Mouse (Mus musculus) embryonic facial prominence, embryonic 12.5 days (tissue): ENCODE data around the gene Jkamp. TPM values are rescaled to one million over a fixed set of nuclear protein-coding genes. Genes with fewer than 3 reads are reported as not detected.

Experiments used
- ATAC-seq: fragments of 200-750 bp; cut with Nextera tagmentation; 2 replicates; pipeline ENCODE4 v1.8.0; 2017; ENCODE audit not compliant: insufficient number of reproducible peaks, insufficient read depth, low FRiP score, low TSS enrichment
- H3K27ac ChIP-seq: fragments of 300-500 bp; sonication (generic); 2 replicates; pipeline ENCODE4 v1.5.1; 2016; ENCODE audit warnings: mild to moderate bottlenecking
- H3K27me3 ChIP-seq: fragments of 300-500 bp; sonication (generic); 2 replicates; pipeline ENCODE4 v1.6.1; 2016; ENCODE audit warnings: mild to moderate bottlenecking, moderate library complexity
- H3K36me3 ChIP-seq: fragments of 300-500 bp; sonication (generic); 2 replicates; pipeline ENCODE4 v1.6.1; 2016; ENCODE audit warnings: mild to moderate bottlenecking
- H3K4me1 ChIP-seq: fragments of 300-500 bp; sonication (generic); 2 replicates; pipeline ENCODE4 v1.6.1; 2016
- H3K4me2 ChIP-seq: fragments of 300-500 bp; sonication (generic); replicated peaks from 2 replicates; pipeline ENCODE4 v1.6.1; 2016; ENCODE audit warnings: mild to moderate bottlenecking, moderate library complexity
- H3K4me3 ChIP-seq: fragments of 300-500 bp; sonication (generic); 2 replicates; pipeline ENCODE4 v1.5.1; 2016; ENCODE audit warnings: mild to moderate bottlenecking
- H3K9ac ChIP-seq: fragments of 300-500 bp; sonication (generic); 2 replicates; pipeline ENCODE4 v1.6.1; 2016; ENCODE audit warnings: mild to moderate bottlenecking, moderate library complexity
- H3K9me3 ChIP-seq: fragments of 300-500 bp; sonication (generic); 2 replicates; pipeline ENCODE4 v1.6.1; 2016; ENCODE audit warnings: mild to moderate bottlenecking, moderate library complexity
- WGBS: fragments of 180-500 bp; shearing (Covaris S2); methylation state at CpG from one replicate; pipeline ENCODE4 v1.1.7; 2016; 5-methylcytosine and 5-hydroxymethylcytosine counted together
- microRNA-seq: library from miRNA; unstranded; fragments of <30 nt; microRNA quantifications from one replicate; pipeline ENCODE4, GENCODE M21; 2017
- polyA plus RNA-seq: library from polyadenylated mRNA; unstranded; fragments of >200 nt; fragmentation: Nextera tagmentation; extraction: Ambion mirVana; gene quantifications from 2 replicates; pipeline ENCODE4 v1.2.1, GENCODE M21; 2016

The Jkamp gene
- polyA plus RNA-seq, 1 experiment from 2014 or later: 65.6 TPM

- Histone ChIP-seq H3K4me3 (no peak overlapping the region), H3K27ac (no peak overlapping the region), H3K4me2 (no peak overlapping the region), H3K27me3 (no peaks in the 10 kb centered on the region), H3K9me3 (no peaks in the 10 kb centered on the region), H3K36me3 (peaks cover 37% of the 10 kb centered on the region), H3K9ac (no peak overlapping the region), H3K4me1 (0 out of 2 replicates have a peak, but pooled peaks cover 15% of the 10 kb centered on the region)
- WGBS: 98% methylated on average over 4 of the region's 4 CpGs
- ATAC-seq: no peak
Observed at GRCm38 (mm10) chr12:72089802-72090201, 4.4 kb downstream of the Jkamp start.

- Histone ChIP-seq H3K9ac (no peak overlapping the region), H3K36me3 (peaks cover 62% of the 10 kb centered on the region), H3K27me3 (no peaks in the 10 kb centered on the region), H3K4me3 (no peak overlapping the region), H3K4me2 (no peak overlapping the region), H3K27ac (no peak overlapping the region), H3K4me1 (no peaks in the 10 kb centered on the region), H3K9me3 (no peaks in the 10 kb centered on the region)
- ATAC-seq: no peak
- WGBS: 94% methylated on average over 8 of the region's 8 CpGs
Observed at GRCm38 (mm10) chr12:72096966-72097365, 11.6 kb downstream of the Jkamp start.

GRCm38 (mm10) chr12:72102776-72103175, 17.4 kb downstream of the Jkamp start:
- WGBS: 82% methylated on average over 6 of the region's 6 CpGs
- Histone ChIP-seq H3K9me3 (no peaks in the 10 kb centered on the region), H3K9ac (no peak overlapping the region), H3K36me3 (peaks cover 15% of the 10 kb centered on the region), H3K4me1 (no peaks in the 10 kb centered on the region), H3K4me2 (no peak overlapping the region), H3K27me3 (no peaks in the 10 kb centered on the region), H3K4me3 (no peak overlapping the region), H3K27ac (no peak overlapping the region)
- ATAC-seq: no peak

- Histone ChIP-seq H3K4me3 (no peak overlapping the region), H3K27me3 (no peaks in the 10 kb centered on the region), H3K27ac (no peak overlapping the region), H3K9me3 (no peaks in the 10 kb centered on the region), H3K4me1 (no peaks in the 10 kb centered on the region), H3K36me3 (peaks cover 9% of the 10 kb centered on the region), H3K9ac (no peak overlapping the region), H3K4me2 (no peak overlapping the region)
- WGBS: 83% methylated on average over 5 of the region's 5 CpGs
- no peak for ATAC-seq
Observed at GRCm38 (mm10) chr12:72104027-72104426, 18.6 kb downstream of the Jkamp start.

GRCm38 (mm10) chr12:72104525-72105281, 19.3 kb downstream of the Jkamp start:
- H3K9me3 ChIP-seq: no peaks in the 10 kb centered on the region
- H3K4me3 ChIP-seq: no peak overlapping the region
- ATAC-seq: no peak; the same call in 1 of the 2 replicates
- WGBS: 31% methylated on average over 14 of the region's 14 CpGs
- no peak overlapping the region for H3K27ac ChIP-seq
- no peak overlapping the region for H3K4me2 ChIP-seq
- no peak overlapping the region for H3K9ac ChIP-seq
- H3K27me3 ChIP-seq: no peaks in the 10 kb centered on the region
- H3K36me3 ChIP-seq: peaks cover 9% of the 10 kb centered on the region
- no peaks in the 10 kb centered on the region for H3K4me1 ChIP-seq

- H3K4me3 ChIP-seq: no peak overlapping the region
- H3K4me1 ChIP-seq: no peaks in the 10 kb centered on the region
- H3K9me3 ChIP-seq: no peaks in the 10 kb centered on the region
- no peak for ATAC-seq
- no peak overlapping the region for H3K9ac ChIP-seq
- WGBS: 75% methylated on average over 6 of the region's 6 CpGs
- H3K27me3 ChIP-seq: no peaks in the 10 kb centered on the region
- no peaks in the 10 kb centered on the region for H3K36me3 ChIP-seq
- H3K4me2 ChIP-seq: no peak overlapping the region
- H3K27ac ChIP-seq: no peak overlapping the region
Observed at GRCm38 (mm10) chr12:72115126-72115525, 29.7 kb downstream of the Jkamp start.

- Histone ChIP-seq H3K27me3 (no peaks in the 10 kb centered on the region), H3K4me2 (no peak overlapping the region), H3K4me3 (no peak overlapping the region), H3K9me3 (no peaks in the 10 kb centered on the region), H3K9ac (no peak overlapping the region), H3K4me1 (no peaks in the 10 kb centered on the region), H3K36me3 (no peaks in the 10 kb centered on the region), H3K27ac (no peak overlapping the region)
- no peak for ATAC-seq
- 77% methylated on average over 21 of the region's 23 CpGs for WGBS
Observed at GRCm38 (mm10) chr12:72115686-72116345, 30.4 kb downstream of the Jkamp start.

- Histone ChIP-seq H3K9me3 (no peaks in the 10 kb centered on the region), H3K9ac (no peak overlapping the region), H3K4me2 (no peak overlapping the region), H3K27me3 (no peaks in the 10 kb centered on the region), H3K36me3 (no peaks in the 10 kb centered on the region), H3K27ac (no peak overlapping the region), H3K4me3 (no peak overlapping the region), H3K4me1 (no peaks in the 10 kb centered on the region)
- no peak for ATAC-seq
- WGBS: 89% methylated on average over 10 of the region's 10 CpGs
Observed at GRCm38 (mm10) chr12:72129203-72129602, 43.8 kb downstream of the Jkamp start.

GRCm38 (mm10) chr12:72150786-72151185, 65.4 kb downstream of the Jkamp start:
- WGBS: 89% methylated on average over 4 of the region's 4 CpGs
- no peaks in the 10 kb centered on the region for H3K27me3 ChIP-seq

More at GRCm38 (mm10) chr12:72150786-72151185, 65.4 kb downstream of the Jkamp start:
- Histone ChIP-seq H3K4me2 (no peak overlapping the region), H3K36me3 (no peaks in the 10 kb centered on the region), H3K4me3 (no peak overlapping the region), H3K9ac (no peak overlapping the region), H3K9me3 (no peaks in the 10 kb centered on the region), H3K27ac (no peak overlapping the region), H3K4me1 (no peaks in the 10 kb centered on the region)
- ATAC-seq: no peak

Small RNA genes lying within 50 kb of the gene (microRNA-seq; reads per million reads assigned to microRNA genes)
- gene Gm24466: not detected

Other genes with a start within 250 kb of the Jkamp start
- 1.0 and 1.4 TPM in 2 replicates for gene Gpr135, start 14.5 kb upstream of the Jkamp start, polyA plus RNA-seq
- 17.6 and 17.7 TPM in 2 replicates for gene L3hypdh, start 150 bp upstream of the Jkamp start, polyA plus RNA-seq
- not detected in 2 replicates for gene Ccdc175, start 99.4 kb downstream of the Jkamp start, polyA plus RNA-seq